In genomic region chr2:13857461-13857860, GRCm38 (mm10) we compare ENCODE assay signal across 19 mouse cellular contexts.
DNase-seq lines count a peak whose midpoint lies in the region; ATAC-seq and TF ChIP-seq lines count a peak whose summit lies in the region.
"Had no signal": no experiment of that assay in that cellular context is flagged by ENCODE, and none has a peak within 500 bp of the region (broad histone marks: within the 10 kb centered on the region; RNA-seq: fewer than 3 reads in every experiment).

No protein-coding gene starts in this region.

- no peak overlapping the region for H3K4me3 ChIP-seq in hindbrain, postnatal 0 days (ENCODE audit: low read length)
- no peak overlapping the region for H3K4me3 ChIP-seq in hindbrain, embryonic 16.5 days (ENCODE audit: low read length)
- H3K4me3 ChIP-seq: embryonic facial prominence, embryonic 12.5 days; gastrocnemius, adult 2 months; heart, embryonic 12.5 days; hindbrain, embryonic 12.5 days; intestine, embryonic 15.5 days had no signal

- no peak for ATAC-seq in hindbrain, postnatal 0 days
- no peak for ATAC-seq in hindbrain, embryonic 16.5 days
- peak; percentile 51 for ATAC-seq in CD4-positive, CD25-positive, alpha-beta regulatory T cell, adult 4 months
- ATAC-seq: forebrain, postnatal 0 days; intestine, embryonic 15.5 days had no signal

- peak; percentile 3 for DNase-seq in hindbrain, postnatal 0 days (ENCODE audit: low spot score)
- peak; percentile 2 for DNase-seq in adipocyte (ENCODE audit: low spot score)
- DNase-seq in right cerebral cortex, adult 2 months (ENCODE audit: low spot score in 2 of 2), result no peak
- no peak for DNase-seq in thymus, postnatal 10 days (ENCODE audit: low spot score in 2 of 2)
- DNase-seq: adrenal gland, postnatal 10 days; B cell, adult 2 months; cerebellum, adult 11-12 months; cerebellum, adult 9-10 months; cerebellum, postnatal 25 days; forebrain, postnatal 0 days; gastrocnemius, adult 2 months; gastrocnemius, postnatal 25 days; heart, postnatal 4 days had no signal

- H3K9ac ChIP-seq in hindbrain, postnatal 0 days (replicated peaks; ENCODE audit: low read length), result no peak overlapping the region
- H3K9ac ChIP-seq in hindbrain, embryonic 16.5 days (ENCODE audit: low read depth, low read length), result no peak overlapping the region
- H3K9ac ChIP-seq: embryonic facial prominence, embryonic 12.5 days; forebrain, postnatal 0 days; heart, embryonic 12.5 days; hindbrain, embryonic 12.5 days; intestine, embryonic 15.5 days had no signal

- no peaks in the 10 kb centered on the region for H3K4me1 ChIP-seq in hindbrain, postnatal 0 days (ENCODE audit: insufficient read depth, low read length)
- no peaks in the 10 kb centered on the region for H3K4me1 ChIP-seq in hindbrain, embryonic 16.5 days (ENCODE audit: control insufficient read depth, insufficient read depth, low read depth, low read length)
- H3K4me1 ChIP-seq: embryonic facial prominence, embryonic 12.5 days; heart, embryonic 12.5 days; hindbrain, embryonic 12.5 days; intestine, embryonic 15.5 days had no signal

- TF ChIP-seq CTCF in hindbrain, postnatal 0 days (IDR thresholded peaks at IDR 0.05; ENCODE audit: low read depth), result no peak

- no peaks in the 10 kb centered on the region for H3K36me3 ChIP-seq in hindbrain, postnatal 0 days (ENCODE audit: insufficient read depth, low read length)
- H3K36me3 ChIP-seq in hindbrain, embryonic 16.5 days (ENCODE audit: control insufficient read depth, insufficient read depth, low read length), result no peaks in the 10 kb centered on the region
- H3K36me3 ChIP-seq: embryonic facial prominence, embryonic 12.5 days; heart, embryonic 12.5 days; hindbrain, embryonic 12.5 days; intestine, embryonic 15.5 days had no signal

- H3K4me2 ChIP-seq in hindbrain, postnatal 0 days (ENCODE audit: low read depth, low read length), result no peak overlapping the region
- no peak overlapping the region for H3K4me2 ChIP-seq in hindbrain, embryonic 16.5 days (ENCODE audit: low read length)
- H3K4me2 ChIP-seq: embryonic facial prominence, embryonic 12.5 days; heart, embryonic 12.5 days; hindbrain, embryonic 12.5 days; intestine, embryonic 15.5 days had no signal

- no peaks in the 10 kb centered on the region for H3K27me3 ChIP-seq in hindbrain, postnatal 0 days (ENCODE audit: insufficient read depth, low read length)
- H3K27me3 ChIP-seq in hindbrain, embryonic 16.5 days (replicated peaks; ENCODE audit: control insufficient read depth, insufficient read depth, low read length), result no peaks in the 10 kb centered on the region
- H3K27me3 ChIP-seq: embryonic facial prominence, embryonic 12.5 days; heart, embryonic 12.5 days; hindbrain, embryonic 12.5 days; intestine, embryonic 15.5 days had no signal

- no peak overlapping the region for H3K27ac ChIP-seq in hindbrain, postnatal 0 days
- no peak overlapping the region for H3K27ac ChIP-seq in hindbrain, embryonic 16.5 days (ENCODE audit: low read depth, low read length)
- H3K27ac ChIP-seq: embryonic facial prominence, embryonic 12.5 days; gastrocnemius, adult 2 months; hindbrain, embryonic 12.5 days; intestine, embryonic 15.5 days had no signal

- no peaks in the 10 kb centered on the region for H3K9me3 ChIP-seq in hindbrain, postnatal 0 days (ENCODE audit: low read length)
- H3K9me3 ChIP-seq in hindbrain, embryonic 16.5 days (ENCODE audit: control insufficient read depth, low read length), result no peaks in the 10 kb centered on the region
- H3K9me3 ChIP-seq: embryonic facial prominence, embryonic 12.5 days; heart, embryonic 12.5 days; hindbrain, embryonic 12.5 days; intestine, embryonic 15.5 days had no signal

- 67% methylated on average over 2 of the region's 2 CpGs for WGBS in hindbrain, postnatal 0 days
- 61% methylated on average over 2 of the region's 2 CpGs for WGBS in hindbrain, embryonic 16.5 days

Comparison
In these comparisons a context has a peak if more than half of its experiments do, and no peak if none do; other contexts are left out.
1. DNase-seq: peak in hindbrain, postnatal 0 days (single experiment) and adipocyte (single experiment); none in right cerebral cortex, adult 2 months (0 of 2) and thymus, postnatal 10 days (0 of 2).